Mouse (Mus musculus) CH12.LX (cell line): Measurements from ENCODE around the gene Wdr59. TPM values are rescaled to one million over a fixed set of nuclear protein-coding genes. Genes with fewer than 3 reads are reported as not detected.

Experiments
- DNase-seq: peaks from one replicate; pipeline ENCODE4 v3.0.0-alpha.2; 2013; ENCODE audit errors: extremely low read depth
- H3K27ac ChIP-seq: 2 replicates; pipeline ENCODE4 v1.5.1; 2012; ENCODE audit warnings: low read depth, mild to moderate bottlenecking, control low read depth, moderate library complexity; ENCODE audit not compliant: insufficient read depth
- H3K27me3 ChIP-seq: replicated peaks from 2 replicates; pipeline ENCODE3; 2012; ENCODE audit warnings: inconsistent platforms
- H3K36me3 ChIP-seq, 2 experiments: replicated peaks in 1 of 2; 2 replicates each; pipeline versions ENCODE3 to v1.6.1; 2012; ENCODE audit warnings: inconsistent platforms in 1 of 2, low read length in 1 of 2, mild to moderate bottlenecking in 1 of 2, mixed read lengths in 1 of 2, moderate library complexity in 1 of 2; ENCODE audit not compliant: control insufficient read depth in 1 of 2, insufficient read depth in 1 of 2
- H3K4me1 ChIP-seq, 2 experiments: 2 replicates each; pipeline ENCODE4 v1.6.1; 2012; ENCODE audit warnings: inconsistent platforms in 1 of 2, moderate library complexity in 1 of 2; ENCODE audit not compliant: insufficient read depth in 2 of 2, control insufficient read depth in 1 of 2
- H3K4me2 ChIP-seq: 2 replicates; pipeline ENCODE4 v1.6.1; 2012; ENCODE audit warnings: low read depth, mild to moderate bottlenecking, control low read depth; ENCODE audit not compliant: poor library complexity, insufficient read depth, severe bottlenecking
- H3K4me3 ChIP-seq, 3 experiments: fragments of 150-350 bp in 1 of 3; sonication (generic) in 1 of 3; replicated peaks in 1 of 3; 2 replicates each; pipeline versions ENCODE3 to v1.5.1; 2011 to 2012; ENCODE audit warnings: low read depth in 2 of 3, low read length in 2 of 3, mild to moderate bottlenecking in 2 of 3, moderate library complexity in 2 of 3, control low read depth in 1 of 3, improper control_type of control experiment in 1 of 3, inconsistent platforms in 1 of 3, mixed read lengths in 1 of 3; ENCODE audit not compliant: poor library complexity in 1 of 3
- H3K79me2 ChIP-seq: replicated peaks from 2 replicates; pipeline ENCODE4 v1.6.1; 2012; ENCODE audit warnings: mild to moderate bottlenecking, moderate library complexity; ENCODE audit not compliant: control insufficient read depth, poor library complexity, insufficient read depth, severe bottlenecking; ENCODE audit errors: extremely low read depth
- H3K9ac ChIP-seq: 2 replicates; pipeline ENCODE4 v1.6.1; 2012; ENCODE audit warnings: low read depth, mild to moderate bottlenecking, control low read depth, moderate library complexity; ENCODE audit not compliant: insufficient read depth
- H3K9me3 ChIP-seq: replicated peaks from 2 replicates; pipeline ENCODE3; 2012; ENCODE audit warnings: low read length, inconsistent platforms, mixed read lengths
- BHLHE40 ChIP-seq: IDR thresholded peaks from 2 replicates; pipeline ENCODE4 v1.6.1; 2011; ENCODE audit warnings: mild to moderate bottlenecking, low read depth, low read length, improper control_type of control experiment
- CHD2 ChIP-seq: IDR thresholded peaks from 2 replicates; pipeline ENCODE4 v1.6.1; 2011; ENCODE audit warnings: low read length, improper control_type of control experiment
- CTCF ChIP-seq, 2 experiments: IDR thresholded peaks in 1 of 2; conservative IDR thresholded peaks in 1 of 2; 2 replicates each; pipeline ENCODE4 v1.5.1; 2011 to 2012; ENCODE audit warnings: low read depth in 2 of 2, low read length in 2 of 2, improper control_type of control experiment in 1 of 2, inconsistent platforms in 1 of 2, mild to moderate bottlenecking in 1 of 2, moderate library complexity in 1 of 2
- E2F4 ChIP-seq: IDR thresholded peaks from 2 replicates; pipeline ENCODE4 v1.6.1; 2011; ENCODE audit warnings: low read depth, low read length, improper control_type of control experiment; ENCODE audit not compliant: insufficient replicate concordance
- ELF1 ChIP-seq: IDR thresholded peaks from 2 replicates; pipeline ENCODE4 v1.6.1; 2014; ENCODE audit warnings: low read depth, mild to moderate bottlenecking, inconsistent platforms, low read length, improper control_type of control experiment
- EP300 ChIP-seq: IDR thresholded peaks from 2 replicates; pipeline ENCODE4 v1.6.1; 2011; ENCODE audit warnings: low read length, improper control_type of control experiment
- GABPA ChIP-seq: IDR thresholded peaks from 2 replicates; pipeline ENCODE4 v1.6.1; 2012; ENCODE audit warnings: low read depth, low read length, improper control_type of control experiment, inconsistent platforms; ENCODE audit not compliant: insufficient replicate concordance
- HCFC1 ChIP-seq: IDR thresholded peaks from 2 replicates; pipeline ENCODE4 v1.6.1; 2012; ENCODE audit warnings: low read depth, mild to moderate bottlenecking, inconsistent platforms, low read length, improper control_type of control experiment
- JUND ChIP-seq: conservative IDR thresholded peaks from 2 replicates; pipeline ENCODE4 v1.6.1; 2011; ENCODE audit warnings: low read depth, low read length, improper control_type of control experiment
- KAT2A ChIP-seq: IDR thresholded peaks from 2 replicates; pipeline ENCODE4 v1.6.1; 2012; ENCODE audit warnings: low read length, improper control_type of control experiment, inconsistent platforms; ENCODE audit not compliant: insufficient replicate concordance
- MAFK ChIP-seq: IDR thresholded peaks from 2 replicates; pipeline ENCODE4 v1.6.1; 2011; ENCODE audit warnings: low read length, improper control_type of control experiment; ENCODE audit not compliant: insufficient replicate concordance
- MAX ChIP-seq: IDR thresholded peaks from 2 replicates; pipeline ENCODE4 v1.6.1; 2011; ENCODE audit warnings: low read length, improper control_type of control experiment
- MYC ChIP-seq: IDR thresholded peaks from 2 replicates; pipeline ENCODE4 v1.6.1; 2011; ENCODE audit warnings: low read depth, mild to moderate bottlenecking, improper control_type of control experiment, low read length
- NRF1 ChIP-seq: IDR thresholded peaks from 2 replicates; pipeline ENCODE4 v1.6.1; 2014; ENCODE audit warnings: low read depth, mild to moderate bottlenecking, inconsistent platforms, low read length, improper control_type of control experiment, moderate library complexity
- PAX5 ChIP-seq: IDR thresholded peaks from 2 replicates; pipeline ENCODE4 v1.6.1; 2012; ENCODE audit warnings: low read length, inconsistent platforms, mixed read lengths
- POLR2AphosphoS2 ChIP-seq: IDR thresholded peaks from 2 replicates; pipeline ENCODE4 v1.6.1; 2011; ENCODE audit warnings: low read depth, low read length, improper control_type of control experiment
- RAD21 ChIP-seq: IDR thresholded peaks from 2 replicates; pipeline ENCODE4 v1.6.1; 2011; ENCODE audit warnings: low read depth, mild to moderate bottlenecking, low read length, improper control_type of control experiment, moderate library complexity
- RCOR1 ChIP-seq: conservative IDR thresholded peaks from 2 replicates; pipeline ENCODE4 v1.6.1; 2012; ENCODE audit warnings: low read depth, mild to moderate bottlenecking, inconsistent platforms, low read length, improper control_type of control experiment
- SMC3 ChIP-seq: IDR thresholded peaks from 2 replicates; pipeline ENCODE4 v1.6.1; 2011; ENCODE audit warnings: low read depth, low read length, improper control_type of control experiment
- TBP ChIP-seq: conservative IDR thresholded peaks from 2 replicates; pipeline ENCODE4 v1.6.1; 2011; ENCODE audit warnings: low read depth, low read length, improper control_type of control experiment
- USF2 ChIP-seq: conservative IDR thresholded peaks from 2 replicates; pipeline ENCODE4 v1.6.1; 2011; ENCODE audit warnings: low read depth, low read length, improper control_type of control experiment
- ZC3H11A ChIP-seq: IDR thresholded peaks from 2 replicates; pipeline ENCODE4 v1.6.1; 2012; ENCODE audit warnings: low read depth, mild to moderate bottlenecking, inconsistent platforms, low read length, improper control_type of control experiment
- ZKSCAN1 ChIP-seq: IDR thresholded peaks from 2 replicates; pipeline ENCODE4 v1.6.1; 2012; ENCODE audit warnings: low read depth, inconsistent platforms, low read length, improper control_type of control experiment, borderline replicate concordance
- ZMIZ1 ChIP-seq: IDR thresholded peaks from 2 replicates; pipeline ENCODE4 v1.6.1; 2012; ENCODE audit warnings: low read depth, mild to moderate bottlenecking, inconsistent platforms, low read length, improper control_type of control experiment
- dilution Hi-C: fragments of 300-500 bp; cut with MboI; formaldehyde crosslinking; loops from 2 replicates; pipeline ENCODE4 v1.14.3; 2020; ENCODE audit warnings: low sequenced_read_pairs; ENCODE audit not compliant: extremely low pct_unique_long_range_greater_than_20kb, extremely low pct_ligation_motif_present
- in situ Hi-C: fragments of 300-500 bp; cut with MboI; formaldehyde crosslinking; loops from 3 replicates; pipeline ENCODE4 v1.14.3; 2019; ENCODE audit warnings: low sequenced_read_pairs, low pct_ligation_motif_present, low pct_unique_long_range_greater_than_20kb, mixed read lengths
- polyA plus RNA-seq: library from polyadenylated mRNA; unstranded; fragments of >175 nt; gene quantifications from 2 replicates; pipeline ENCODE4 v1.2.1, GENCODE M21; 2012; ENCODE audit warnings: low read depth; ENCODE audit not compliant: insufficient read length
- total RNA-seq, 2 experiments: library from RNA; depleted of rRNA; stranded (reverse); fragments of 300-350 nt in 1 of 2; fragments of >200 nt in 1 of 2; gene quantifications; 2 replicates each; pipeline ENCODE4 v1.2.3; 2012 to 2014

Gene Wdr59
- total and polyA plus RNA-seq, 3 experiments = 6.2 to 15.6 (median 8.1) TPM

GRCm38 (mm10) chr8:111563075-111563474, 41.2 kb upstream of the Wdr59 start:
- Histone ChIP-seq H3K4me3 (no peak overlapping the region), H3K9ac (no peak overlapping the region), H3K4me2 (no peak overlapping the region), H3K36me3 (peaks cover 0 to 4% of the 10 kb centered on the region in 2 experiments), H3K27me3 (no peaks in the 10 kb centered on the region), H3K4me1 (peaks cover 0 to 25% of the 10 kb centered on the region in 2 experiments; a peak in 2 of 4 replicates), H3K79me2 (no peaks in the 10 kb centered on the region), H3K27ac (no peak overlapping the region), H3K9me3 (no peaks in the 10 kb centered on the region)
- no peak for DNase-seq
- in situ Hi-C loops = no loop called here
- TF ChIP-seq SMC3 = no peak
- TF ChIP-seq NRF1 = no peak
- TF ChIP-seq JUND = no peak
- no peak for TF ChIP-seq MAFK
- TF ChIP-seq RCOR1 = no peak
- no peak for TF ChIP-seq TBP
- no peak for TF ChIP-seq ZC3H11A
- TF ChIP-seq BHLHE40 = no peak
- TF ChIP-seq POLR2AphosphoS2 = no peak
- TF ChIP-seq ZMIZ1 = no peak
- no peak for TF ChIP-seq ELF1
- TF ChIP-seq CTCF (conservative IDR thresholded peaks at IDR 0.05 in 1 of 2, IDR thresholded peaks at IDR 0.05 in 1 of 2; ENCODE audit: low read depth in 2 of 2, low read length in 2 of 2) = no peak
- no peak for TF ChIP-seq MYC
- TF ChIP-seq CHD2 = no peak
- TF ChIP-seq ZKSCAN1 = no peak
- no peak for TF ChIP-seq USF2
- no peak for TF ChIP-seq EP300
- no peak for TF ChIP-seq HCFC1
- TF ChIP-seq MAX = no peak
- dilution Hi-C loops = no loop called here

- dilution Hi-C loops = no loop called here
- Histone ChIP-seq H3K4me3 (no peak overlapping the region), H3K4me1 (peaks cover 0 to 22% of the 10 kb centered on the region in 2 experiments; a peak in 2 of 4 replicates), H3K36me3 (peaks cover 0 to 4% of the 10 kb centered on the region in 2 experiments), H3K9me3 (no peaks in the 10 kb centered on the region), H3K27ac (no peak overlapping the region), H3K4me2 (no peak overlapping the region), H3K79me2 (no peaks in the 10 kb centered on the region), H3K27me3 (no peaks in the 10 kb centered on the region), H3K9ac (no peak overlapping the region)
- no peak for TF ChIP-seq KAT2A
- no peak for TF ChIP-seq RAD21
- no peak for TF ChIP-seq PAX5
- TF ChIP-seq E2F4 = no peak
- TF ChIP-seq GABPA = no peak
- no peak for TF ChIP-seq BHLHE40
- DNase-seq = no peak
- in situ Hi-C loops = no loop called here
These were observed 40.4 kb upstream of the Wdr59 start for GRCm38 (mm10) chr8:111562274-111562803.
